Mouse (Mus musculus) forebrain, embryonic 15.5 days (tissue): ENCODE data around the gene Lrrn2. TPM values are rescaled to one million over a fixed set of nuclear protein-coding genes. Genes with fewer than 3 reads are reported as not detected.
"Not testable (repeated sequence)": the region's sequence is repeated elsewhere in the genome, so short reads cannot be mapped to it uniquely, and the experiment has no call there.

Experiments used
- ATAC-seq: fragments of 200-750 bp; cut with Nextera tagmentation; replicated peaks from 2 replicates; pipeline ENCODE4 v1.8.0; 2017; ENCODE audit warnings: mild to moderate bottlenecking, moderate TSS enrichment, moderate library complexity
- H3K27ac ChIP-seq: fragments of 300-500 bp; sonication (generic); replicated peaks from 2 replicates; pipeline ENCODE4 v1.5.1; 2015; ENCODE audit warnings: mild to moderate bottlenecking, inconsistent platforms
- H3K27me3 ChIP-seq: fragments of 300-500 bp; sonication (generic); 2 replicates; pipeline ENCODE4 v1.6.1; 2015; ENCODE audit warnings: inconsistent platforms
- H3K36me3 ChIP-seq: fragments of 300-500 bp; sonication (generic); 2 replicates; pipeline ENCODE4 v1.6.1; 2015; ENCODE audit warnings: mild to moderate bottlenecking, inconsistent platforms
- H3K4me1 ChIP-seq: fragments of 300-500 bp; sonication (generic); 2 replicates; pipeline ENCODE4 v1.6.1; 2015; ENCODE audit warnings: inconsistent platforms
- H3K4me2 ChIP-seq: fragments of 300-500 bp; sonication (generic); replicated peaks from 2 replicates; pipeline ENCODE4 v1.6.1; 2015; ENCODE audit warnings: mild to moderate bottlenecking, inconsistent platforms
- H3K4me3 ChIP-seq: fragments of 300-500 bp; sonication (generic); 2 replicates; pipeline ENCODE4 v1.5.1; 2015; ENCODE audit warnings: mild to moderate bottlenecking, inconsistent platforms
- H3K9ac ChIP-seq: fragments of 300-500 bp; sonication (generic); replicated peaks from 2 replicates; pipeline ENCODE4 v1.6.1; 2015; ENCODE audit warnings: mild to moderate bottlenecking, inconsistent platforms
- H3K9me3 ChIP-seq: fragments of 300-500 bp; sonication (generic); 2 replicates; pipeline ENCODE4 v1.6.1; 2016; ENCODE audit warnings: inconsistent platforms
- WGBS: fragments of 180-500 bp; shearing (Covaris S2); methylation state at CpG from one replicate; pipeline ENCODE4 v1.1.7; 2015; ENCODE audit warnings: mixed read lengths; 5-methylcytosine and 5-hydroxymethylcytosine counted together
- polyA plus RNA-seq: library from polyadenylated mRNA; unstranded; fragments of >200 nt; fragmentation: Nextera tagmentation; extraction: Ambion mirVana; gene quantifications from 2 replicates; pipeline ENCODE4 v1.2.1, GENCODE M21; 2015

The Lrrn2 gene
- polyA plus RNA-seq, 1 experiment from 2014 or later, result 50.3 TPM

- ATAC-seq, result no peak
- no peak overlapping the region for H3K4me2 ChIP-seq
- no peak overlapping the region for H3K27ac ChIP-seq
- no peaks in the 10 kb centered on the region for H3K9me3 ChIP-seq
- no peaks in the 10 kb centered on the region for H3K36me3 ChIP-seq
- H3K4me3 ChIP-seq, result no peak overlapping the region
- H3K27me3 ChIP-seq, result no peaks in the 10 kb centered on the region
- 0 out of 2 replicates have a peak, but pooled peaks cover 3% of the 10 kb centered on the region for H3K4me1 ChIP-seq
- H3K9ac ChIP-seq, result no peak overlapping the region
- WGBS, result 68% methylated on average over 8 of the region's 8 CpGs
Measured at GRCm38 (mm10) chr1:132945826-132946225, 65.8 kb downstream of the Lrrn2 start.

GRCm38 (mm10) chr1:132947811-132948210 lies 67.7 kb downstream of the Lrrn2 start:
- Histone ChIP-seq H3K27me3 (no peaks in the 10 kb centered on the region), H3K9ac (no peak overlapping the region), H3K27ac (no peak overlapping the region), H3K4me3 (no peak overlapping the region), H3K4me2 (no peak overlapping the region), H3K9me3 (no peaks in the 10 kb centered on the region), H3K36me3 (no peaks in the 10 kb centered on the region), H3K4me1 (0 out of 2 replicates have a peak, but pooled peaks cover 3% of the 10 kb centered on the region)
- ATAC-seq, result no peak
- WGBS, result 26% methylated on average over 7 of the region's 7 CpGs

GRCm38 (mm10) chr1:132956809-132957208 lies 76.7 kb downstream of the Lrrn2 start:
- ATAC-seq, result no peak
- no peaks in the 10 kb centered on the region for H3K9me3 ChIP-seq
- H3K4me2 ChIP-seq, result no peak overlapping the region
- H3K9ac ChIP-seq, result no peak overlapping the region
- H3K27ac ChIP-seq, result no peak overlapping the region
- 90% methylated on average over 5 of the region's 5 CpGs for WGBS
- no peaks in the 10 kb centered on the region for H3K27me3 ChIP-seq
- no peaks in the 10 kb centered on the region for H3K4me1 ChIP-seq
- no peak overlapping the region for H3K4me3 ChIP-seq
- H3K36me3 ChIP-seq, result no peaks in the 10 kb centered on the region

GRCm38 (mm10) chr1:132961751-132962150 lies 81.7 kb downstream of the Lrrn2 start:
- WGBS, result 94% methylated on average over 3 of the region's 3 CpGs
- no peaks in the 10 kb centered on the region for H3K36me3 ChIP-seq
- no peaks in the 10 kb centered on the region for H3K9me3 ChIP-seq
- H3K27me3 ChIP-seq, result no peaks in the 10 kb centered on the region
- H3K4me3 ChIP-seq, result no peak overlapping the region
- H3K9ac ChIP-seq, result no peak overlapping the region
- no peak for ATAC-seq
- no peaks in the 10 kb centered on the region for H3K4me1 ChIP-seq
- H3K4me2 ChIP-seq, result no peak overlapping the region
- H3K27ac ChIP-seq, result no peak overlapping the region

- Histone ChIP-seq H3K27me3 (no peaks in the 10 kb centered on the region), H3K9me3 (no peaks in the 10 kb centered on the region; the same call in 1 of the 2 replicates), H3K9ac (no peak overlapping the region), H3K4me3 (no peak overlapping the region), H3K4me2 (no peak overlapping the region), H3K27ac (no peak overlapping the region), H3K36me3 (no peaks in the 10 kb centered on the region), H3K4me1 (no peaks in the 10 kb centered on the region)
- 88% methylated on average over 2 of the region's 2 CpGs for WGBS
- ATAC-seq, result no peak
Measured at GRCm38 (mm10) chr1:132964106-132964505, 84.0 kb downstream of the Lrrn2 start.

- H3K36me3 ChIP-seq, result no peaks in the 10 kb centered on the region
- ATAC-seq, result no peak
- no peaks in the 10 kb centered on the region; the same call in 1 of the 2 replicates for H3K9me3 ChIP-seq
- H3K27me3 ChIP-seq, result no peaks in the 10 kb centered on the region
- WGBS, result 87% methylated on average over 4 of the region's 4 CpGs
- H3K4me3 ChIP-seq, result no peak overlapping the region
- H3K4me1 ChIP-seq, result no peaks in the 10 kb centered on the region
- H3K4me2 ChIP-seq, result no peak overlapping the region
- H3K9ac ChIP-seq, result no peak overlapping the region
- no peak overlapping the region for H3K27ac ChIP-seq
Measured at GRCm38 (mm10) chr1:132964691-132965090, 84.6 kb downstream of the Lrrn2 start.

- Histone ChIP-seq H3K4me3 (no peak overlapping the region), H3K4me1 (no peaks in the 10 kb centered on the region), H3K27ac (no peak overlapping the region), H3K9ac (no peak overlapping the region), H3K27me3 (no peaks in the 10 kb centered on the region), H3K9me3 (no peaks in the 10 kb centered on the region; the same call in 1 of the 2 replicates), H3K4me2 (no peak overlapping the region), H3K36me3 (no peaks in the 10 kb centered on the region)
- WGBS, result 24% methylated on average over 6 of the region's 6 CpGs
- no peak for ATAC-seq
Measured at GRCm38 (mm10) chr1:132968659-132969058, 88.6 kb downstream of the Lrrn2 start.

GRCm38 (mm10) chr1:132977402-132977801 lies 97.3 kb downstream of the Lrrn2 start:
- no peak for ATAC-seq
- H3K9me3 ChIP-seq, result no peaks in the 10 kb centered on the region
- 88% methylated on average over 1 of the region's 1 CpGs for WGBS
- H3K27me3 ChIP-seq, result no peaks in the 10 kb centered on the region
- H3K4me1 ChIP-seq, result no peaks in the 10 kb centered on the region
- no peak overlapping the region for H3K4me2 ChIP-seq
- H3K4me3 ChIP-seq, result no peak overlapping the region
- no peak overlapping the region for H3K27ac ChIP-seq
- no peaks in the 10 kb centered on the region; the same call in 1 of the 2 replicates for H3K36me3 ChIP-seq
- H3K9ac ChIP-seq, result no peak overlapping the region

GRCm38 (mm10) chr1:132981232-132981631 lies 101.2 kb downstream of the Lrrn2 start:
- H3K4me2 ChIP-seq, result no peak overlapping the region
- H3K9me3 ChIP-seq, result no peaks in the 10 kb centered on the region
- H3K36me3 ChIP-seq, result peaks cover 24% of the 10 kb centered on the region
- no peaks in the 10 kb centered on the region for H3K27me3 ChIP-seq
- 96% methylated on average over 6 of the region's 6 CpGs for WGBS
- no peak overlapping the region for H3K27ac ChIP-seq
- no peak overlapping the region for H3K9ac ChIP-seq
- no peak for ATAC-seq
- no peaks in the 10 kb centered on the region for H3K4me1 ChIP-seq
- H3K4me3 ChIP-seq, result no peak overlapping the region

GRCm38 (mm10) chr1:132982728-132983127 lies 102.7 kb downstream of the Lrrn2 start:
- ATAC-seq, result peak; percentile 80
- Histone ChIP-seq H3K27ac (no peak overlapping the region), H3K4me1 (no peaks in the 10 kb centered on the region), H3K4me2 (no peak overlapping the region), H3K9me3 (no peaks in the 10 kb centered on the region), H3K4me3 (no peak overlapping the region), H3K9ac (no peak overlapping the region), H3K27me3 (no peaks in the 10 kb centered on the region), H3K36me3 (peaks cover 24% of the 10 kb centered on the region)
- WGBS, result 64% methylated on average over 7 of the region's 7 CpGs

- not testable (repeated sequence) for H3K27me3 ChIP-seq, H3K27ac ChIP-seq, H3K4me1 ChIP-seq, ATAC-seq, H3K4me3 ChIP-seq, H3K4me2 ChIP-seq, H3K9me3 ChIP-seq, H3K9ac ChIP-seq
- H3K36me3 ChIP-seq, result peaks cover 64% of the 10 kb centered on the region
- 89% methylated on average over 12 of the region's 12 CpGs for WGBS
Measured at GRCm38 (mm10) chr1:132988556-132989459, 108.7 kb downstream of the Lrrn2 start.
